ENCODE assay signal across 9 mouse cellular contexts in genomic region chr2:118554356-118554990, GRCm38 (mm10). TPM values are rescaled to one million over a fixed set of nuclear protein-coding genes. Genes with fewer than 3 reads are reported as not detected.
DNase-seq lines count a peak whose midpoint lies in the region; ATAC-seq and TF ChIP-seq lines count a peak whose summit lies in the region.
"Not testable (repeated sequence)": the region's sequence is repeated elsewhere in the genome, so short reads cannot be mapped to it uniquely, and the experiment has no call there.
"Had no signal": no experiment of that assay in that cellular context is flagged by ENCODE, and none has a peak within 500 bp of the region (broad histone marks: within the 10 kb centered on the region; RNA-seq: fewer than 3 reads in every experiment).

No protein-coding gene starts in this region.

- peak overlapping the region; percentile 12; the same call in 1 of the 2 replicates for H3K9ac ChIP-seq in lung, postnatal 0 days (replicated peaks; ENCODE audit: low read depth)
- peak overlapping the region; percentile 57 for H3K9ac ChIP-seq in neural tube, embryonic 12.5 days

- not testable (repeated sequence) for TF ChIP-seq CTCF in lung, postnatal 0 days (IDR thresholded peaks at IDR 0.05)

- peak; percentile 50 for DNase-seq in embryonic facial prominence, embryonic 10.5 days (ENCODE audit: low spot score)
- DNase-seq in heart, adult 11 months, result peak; percentile 97
- peak; percentile 87 for DNase-seq in induced T-regulatory cell, adult 2 months (ENCODE audit: low read depth)
- peak; percentile 82 for DNase-seq in layer of hippocampus, adult 9-11 months
- DNase-seq in lung, postnatal 0 days (ENCODE audit: low spot score), result peak; percentile 61
- DNase-seq in testis, postnatal 14 days (ENCODE audit: low spot score), result peak; percentile 29

- H3K9me3 ChIP-seq in embryonic facial prominence, embryonic 10.5 days; lung, postnatal 0 days (ENCODE audit: low read length); neural tube, embryonic 12.5 days: not testable (repeated sequence)

- H3K4me1 ChIP-seq in embryonic facial prominence, embryonic 10.5 days, result peaks cover 12% of the 10 kb centered on the region
- not testable (repeated sequence) for H3K4me1 ChIP-seq in lung, postnatal 0 days (ENCODE audit: insufficient read depth, low read depth, low read length); neural tube, embryonic 12.5 days

- ATAC-seq in activated CD4-positive, CD25-positive, alpha-beta regulatory T cell, adult 4 months, result peak; percentile 86
- peak; percentile 76 for ATAC-seq in lung, postnatal 0 days
- peak; percentile 49 for ATAC-seq in neural tube, embryonic 12.5 days (ENCODE audit: low FRiP score, low read depth)

- H3K4me2 ChIP-seq in lung, postnatal 0 days (replicated peaks; ENCODE audit: low read depth, low read length), result peak overlapping the region; percentile 51
- H3K4me2 ChIP-seq in neural tube, embryonic 12.5 days (replicated peaks), result peak overlapping the region; percentile 57

- H3K27ac ChIP-seq in embryonic facial prominence, embryonic 10.5 days (replicated peaks), result peak overlapping the region; percentile 77
- peak overlapping the region; percentile 82 for H3K27ac ChIP-seq in lung, postnatal 0 days (ENCODE audit: low read length)
- not testable (repeated sequence) for H3K27ac ChIP-seq in neural tube, embryonic 12.5 days

- peak overlapping the region; percentile 56 for H3K4me3 ChIP-seq in embryonic facial prominence, embryonic 10.5 days
- H3K4me3 ChIP-seq in lung, postnatal 0 days (ENCODE audit: low read depth, low read length), result peak overlapping the region; percentile 34
- H3K4me3 ChIP-seq in neural tube, embryonic 12.5 days, result peak overlapping the region; percentile 38

- WGBS in embryonic facial prominence, embryonic 10.5 days, result 63% methylated on average over 17 of the region's 17 CpGs
- WGBS in lung, postnatal 0 days, result 51% methylated on average over 10 of the region's 17 CpGs
- 60% methylated on average over 17 of the region's 17 CpGs for WGBS in neural tube, embryonic 12.5 days

- peaks cover 12% of the 10 kb centered on the region for H3K36me3 ChIP-seq in embryonic facial prominence, embryonic 10.5 days (replicated peaks)
- not testable (repeated sequence) for H3K36me3 ChIP-seq in lung, postnatal 0 days (ENCODE audit: insufficient read depth, low read length); neural tube, embryonic 12.5 days

- not testable (repeated sequence) for H3K27me3 ChIP-seq in embryonic facial prominence, embryonic 10.5 days (replicated peaks; ENCODE audit: low read depth, poor library complexity, severe bottlenecking); lung, postnatal 0 days (replicated peaks; ENCODE audit: insufficient read depth, low read length); neural tube, embryonic 12.5 days (replicated peaks)

- TF ChIP-seq EP300 in lung, postnatal 0 days (IDR thresholded peaks at IDR 0.05), result not testable (repeated sequence)

RNA-seq across cellular contexts. Expression of gene Bmf, which starts 5.0 kb away (rescaled TPM):
- polyA plus RNA-seq in activated CD4-positive, CD25-positive, alpha-beta regulatory T cell, adult 4 months (2017; shearing (Covaris generic)), result under 1 TPM; 0.18 to 0.19 TPM
- 5.6 and 6.0 TPM in 2 replicates for polyA plus RNA-seq in embryonic facial prominence, embryonic 10.5 days (2016; fragmentation: Nextera tagmentation; extraction: Ambion mirVana)
- 7.3 and 9.8 TPM in 2 replicates for polyA plus RNA-seq in lung, postnatal 0 days (2015; fragmentation: Nextera tagmentation; extraction: Ambion mirVana)
- 5.6 and 7.5 TPM in 2 replicates for polyA plus RNA-seq in neural tube, embryonic 12.5 days (2016; fragmentation: Nextera tagmentation; extraction: Ambion mirVana)
- polyA plus RNA-seq: G1E had no signal

RNA-seq across cellular contexts. Expression of gene Bub1b, which starts 43.5 kb away (rescaled TPM):
- 10 to 100 TPM; 11.4 to 18.8 TPM for polyA plus RNA-seq in activated CD4-positive, CD25-positive, alpha-beta regulatory T cell, adult 4 months (2017; shearing (Covaris generic))
- polyA plus RNA-seq in embryonic facial prominence, embryonic 10.5 days (2016; fragmentation: Nextera tagmentation; extraction: Ambion mirVana), result 162 and 169 TPM in 2 replicates
- 4.1 and 5.8 TPM in 2 replicates for polyA plus RNA-seq in lung, postnatal 0 days (2015; fragmentation: Nextera tagmentation; extraction: Ambion mirVana)
- polyA plus RNA-seq in neural tube, embryonic 12.5 days (2016; fragmentation: Nextera tagmentation; extraction: Ambion mirVana), result 62.9 and 63.6 TPM in 2 replicates

Comparison
In these comparisons a context has a peak if more than half of its experiments do, and no peak if none do; other contexts are left out.
1. DNase-seq: peak in every context shown above with its lines; median percentile 97 in heart, adult 11 months; 87 in induced T-regulatory cell, adult 2 months; 82 in layer of hippocampus, adult 9-11 months; 61 in lung, postnatal 0 days; 50 in embryonic facial prominence, embryonic 10.5 days; 29 in testis, postnatal 14 days.